Mouse (Mus musculus): ENCODE measurements around the gene Slc7a10. TPM values are rescaled to one million over a fixed set of nuclear protein-coding genes. Genes with fewer than 3 reads are reported as not detected.

The Slc7a10 gene
- 0.99 and 1.2 TPM in 2 replicates for polyA plus RNA-seq (2015; fragmentation: Nextera tagmentation; extraction: Ambion mirVana)

- ATAC-seq: peak; percentile 63
- H3K27ac ChIP-seq (ENCODE audit: low read length): no peak within 1 kb of the TSS
- peak within 1 kb of the TSS; percentile 49 for H3K9ac ChIP-seq (ENCODE audit: low read depth, low read length)
- WGBS: 3% methylated on average over 40 of the region's 43 CpGs
- H3K4me2 ChIP-seq (ENCODE audit: low read depth, low read length): peak within 1 kb of the TSS; percentile 82
- H3K27me3 ChIP-seq (replicated peaks; ENCODE audit: control insufficient read depth, insufficient read depth, low read length): peaks cover 35% of the 10 kb centered on the region
- peak within 1 kb of the TSS; percentile 40 for H3K4me3 ChIP-seq (ENCODE audit: low read length)
- no peaks in the 10 kb centered on the region for H3K36me3 ChIP-seq (ENCODE audit: control insufficient read depth, insufficient read depth, low read length)
- H3K4me1 ChIP-seq (ENCODE audit: control insufficient read depth, insufficient read depth, low read length): peaks cover 18% of the 10 kb centered on the region
- H3K9me3 ChIP-seq (ENCODE audit: control insufficient read depth, low read length): 0 out of 2 replicates have a peak, but pooled peaks cover 4% of the 10 kb centered on the region
These were observed at the start of gene Slc7a10 for GRCm38 (mm10) chr7:35185889-35186569. Slc7a10 (plus strand) TSS chr7:35186385.

GRCm38 (mm10) chr7:35137524-35137923, 48.7 kb upstream of the Slc7a10 start:
- Histone ChIP-seq H3K4me3 (ENCODE audit: low read length) (no peak overlapping the region), H3K4me2 (ENCODE audit: low read depth, low read length) (no peak overlapping the region), H3K27me3 (replicated peaks; ENCODE audit: control insufficient read depth, insufficient read depth, low read length) (no peaks in the 10 kb centered on the region), H3K9ac (ENCODE audit: low read depth, low read length) (no peak overlapping the region), H3K36me3 (ENCODE audit: control insufficient read depth, insufficient read depth, low read length) (no peaks in the 10 kb centered on the region), H3K27ac (ENCODE audit: low read length) (no peak overlapping the region), H3K4me1 (ENCODE audit: control insufficient read depth, insufficient read depth, low read length) (peaks cover 13% of the 10 kb centered on the region; the same call in 1 of the 2 replicates), H3K9me3 (ENCODE audit: control insufficient read depth, low read length) (no peaks in the 10 kb centered on the region)
- WGBS: 74% methylated on average over 1 of the region's 1 CpGs
- ATAC-seq: no peak

DNA sequence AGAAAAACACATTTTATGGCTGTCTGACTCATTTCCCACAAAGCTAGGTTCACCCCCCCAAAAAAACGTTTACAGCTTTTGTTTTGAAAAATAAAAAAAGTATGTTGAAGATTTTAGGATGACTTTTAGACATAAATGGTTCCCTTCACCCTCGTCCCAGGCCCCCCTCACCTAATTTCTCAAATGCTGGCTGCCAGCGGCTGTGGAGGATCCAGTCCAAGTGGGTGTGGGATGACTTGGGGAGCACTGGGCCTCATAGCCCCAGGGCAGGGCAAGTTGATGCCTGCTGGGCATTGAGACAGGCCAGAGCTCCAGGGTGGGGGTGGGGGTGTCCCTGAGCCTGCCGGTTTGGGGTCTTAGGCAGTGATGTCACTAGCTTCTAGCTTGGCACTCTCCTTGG, 47.7 kb upstream of the Slc7a10 start:
- WGBS: 65% methylated on average over 4 of the region's 4 CpGs
- ATAC-seq: no peak
- no peak overlapping the region for H3K27ac ChIP-seq (ENCODE audit: low read length)
- peaks cover 13% of the 10 kb centered on the region; the same call in 1 of the 2 replicates for H3K4me1 ChIP-seq (ENCODE audit: control insufficient read depth, insufficient read depth, low read length)
- H3K9me3 ChIP-seq (ENCODE audit: control insufficient read depth, low read length): no peaks in the 10 kb centered on the region
- H3K36me3 ChIP-seq (ENCODE audit: control insufficient read depth, insufficient read depth, low read length): no peaks in the 10 kb centered on the region
- H3K4me2 ChIP-seq (ENCODE audit: low read depth, low read length): no peak overlapping the region
- no peak overlapping the region for H3K9ac ChIP-seq (ENCODE audit: low read depth, low read length)
- H3K4me3 ChIP-seq (ENCODE audit: low read length): no peak overlapping the region
- H3K27me3 ChIP-seq (replicated peaks; ENCODE audit: control insufficient read depth, insufficient read depth, low read length): no peaks in the 10 kb centered on the region

DNA sequence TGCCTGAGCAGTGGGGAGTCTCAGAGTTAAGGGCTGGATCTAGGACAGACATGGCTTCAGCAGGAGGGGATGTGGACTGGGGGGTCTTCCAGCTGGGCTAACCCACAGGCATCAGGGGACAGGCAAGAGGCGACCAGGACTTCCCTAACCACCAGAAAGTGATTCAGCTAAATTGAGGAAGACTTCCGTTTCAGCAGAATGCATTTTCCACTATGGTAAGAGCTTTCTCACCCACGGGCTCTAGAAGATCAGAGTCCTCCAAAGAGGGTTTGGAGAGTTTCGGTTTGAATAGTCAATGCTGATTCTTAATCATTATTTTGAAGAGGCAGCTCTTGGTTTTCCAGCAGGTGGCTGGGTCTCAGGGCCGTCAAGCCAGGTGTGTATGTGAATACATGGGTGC, 46.3 kb upstream of the Slc7a10 start:
- ATAC-seq: no peak
- Histone ChIP-seq H3K4me2 (ENCODE audit: low read depth, low read length) (no peak overlapping the region), H3K36me3 (ENCODE audit: control insufficient read depth, insufficient read depth, low read length) (no peaks in the 10 kb centered on the region), H3K27ac (ENCODE audit: low read length) (no peak overlapping the region), H3K9me3 (ENCODE audit: control insufficient read depth, low read length) (no peaks in the 10 kb centered on the region), H3K4me1 (ENCODE audit: control insufficient read depth, insufficient read depth, low read length) (peaks cover 13% of the 10 kb centered on the region), H3K27me3 (replicated peaks; ENCODE audit: control insufficient read depth, insufficient read depth, low read length) (no peaks in the 10 kb centered on the region), H3K9ac (ENCODE audit: low read depth, low read length) (no peak overlapping the region), H3K4me3 (ENCODE audit: low read length) (no peak overlapping the region)
- 83% methylated on average over 5 of the region's 5 CpGs for WGBS

DNA sequence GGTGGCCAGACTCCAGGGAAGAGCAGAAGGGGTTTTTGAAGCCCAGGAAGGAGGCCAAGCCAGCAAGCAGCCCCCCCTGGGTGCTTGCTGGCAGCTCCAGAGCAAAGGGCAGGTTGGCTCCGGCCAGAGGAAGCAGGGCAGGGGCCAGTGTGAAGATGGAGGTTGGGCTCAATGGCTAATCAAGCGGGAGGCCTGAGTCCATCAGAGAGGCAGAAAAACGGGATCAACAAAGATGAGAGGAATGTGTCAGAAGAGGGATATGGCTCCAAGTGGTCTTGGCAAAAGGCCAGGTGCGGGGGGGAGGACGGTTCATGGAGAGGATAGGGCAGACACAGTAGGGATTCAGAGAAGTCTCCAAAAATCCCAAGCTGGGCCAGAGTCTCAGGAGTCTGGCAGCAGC, 44.7 kb upstream of the Slc7a10 start:
- Histone ChIP-seq H3K9ac (ENCODE audit: low read depth, low read length) (no peak overlapping the region), H3K4me3 (ENCODE audit: low read length) (no peak overlapping the region), H3K4me2 (ENCODE audit: low read depth, low read length) (no peak overlapping the region), H3K27ac (ENCODE audit: low read length) (no peak overlapping the region), H3K4me1 (ENCODE audit: control insufficient read depth, insufficient read depth, low read length) (peaks cover 14% of the 10 kb centered on the region), H3K36me3 (ENCODE audit: control insufficient read depth, insufficient read depth, low read length) (no peaks in the 10 kb centered on the region), H3K9me3 (ENCODE audit: control insufficient read depth, low read length) (no peaks in the 10 kb centered on the region), H3K27me3 (replicated peaks; ENCODE audit: control insufficient read depth, insufficient read depth, low read length) (no peaks in the 10 kb centered on the region)
- 0 out of 2 replicates have a peak, but pooled peaks have one; percentile 11 for ATAC-seq
- 44% methylated on average over 5 of the region's 5 CpGs for WGBS

DNA sequence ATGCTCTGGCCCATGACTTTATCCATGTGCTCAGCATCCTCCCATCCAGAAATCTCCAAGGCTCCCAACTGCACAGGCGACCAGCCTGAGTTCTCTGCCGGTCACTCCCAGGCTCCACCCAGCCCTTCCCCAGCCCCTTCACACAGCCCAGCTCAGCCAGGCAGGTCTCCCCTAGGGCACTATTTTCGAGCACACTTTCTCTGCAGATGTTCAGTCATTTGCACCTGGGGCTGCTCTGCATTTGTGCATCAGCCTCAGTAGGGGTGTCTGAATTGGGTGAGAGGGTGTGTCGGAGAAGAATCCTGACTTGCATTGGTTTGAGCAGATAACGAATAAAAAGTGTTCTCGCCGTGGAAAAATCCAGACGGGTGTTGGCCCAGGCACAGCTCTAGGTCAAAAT, 43.7 kb upstream of the Slc7a10 start:
- Histone ChIP-seq H3K36me3 (ENCODE audit: control insufficient read depth, insufficient read depth, low read length) (no peaks in the 10 kb centered on the region), H3K4me2 (ENCODE audit: low read depth, low read length) (no peak overlapping the region), H3K9ac (ENCODE audit: low read depth, low read length) (no peak overlapping the region), H3K9me3 (ENCODE audit: control insufficient read depth, low read length) (no peaks in the 10 kb centered on the region), H3K4me1 (ENCODE audit: control insufficient read depth, insufficient read depth, low read length) (peaks cover 14% of the 10 kb centered on the region), H3K27ac (ENCODE audit: low read length) (no peak overlapping the region), H3K27me3 (replicated peaks; ENCODE audit: control insufficient read depth, insufficient read depth, low read length) (no peaks in the 10 kb centered on the region), H3K4me3 (ENCODE audit: low read length) (no peak overlapping the region)
- ATAC-seq: no peak
- 75% methylated on average over 8 of the region's 8 CpGs for WGBS

GRCm38 (mm10) chr7:35143864-35144618, 42.1 kb upstream of the Slc7a10 start:
- no peaks in the 10 kb centered on the region for H3K9me3 ChIP-seq (ENCODE audit: control insufficient read depth, low read length)
- H3K4me1 ChIP-seq (ENCODE audit: control insufficient read depth, insufficient read depth, low read length): peaks cover 14% of the 10 kb centered on the region
- no peaks in the 10 kb centered on the region for H3K36me3 ChIP-seq (ENCODE audit: control insufficient read depth, insufficient read depth, low read length)
- WGBS: 49% methylated on average over 6 of the region's 6 CpGs
- H3K4me3 ChIP-seq (ENCODE audit: low read length): no peak overlapping the region
- peak; percentile 51 for ATAC-seq
- H3K4me2 ChIP-seq (ENCODE audit: low read depth, low read length): no peak overlapping the region
- no peak overlapping the region for H3K9ac ChIP-seq (ENCODE audit: low read depth, low read length)
- H3K27ac ChIP-seq (ENCODE audit: low read length): no peak overlapping the region
- no peaks in the 10 kb centered on the region for H3K27me3 ChIP-seq (replicated peaks; ENCODE audit: control insufficient read depth, insufficient read depth, low read length)

DNA sequence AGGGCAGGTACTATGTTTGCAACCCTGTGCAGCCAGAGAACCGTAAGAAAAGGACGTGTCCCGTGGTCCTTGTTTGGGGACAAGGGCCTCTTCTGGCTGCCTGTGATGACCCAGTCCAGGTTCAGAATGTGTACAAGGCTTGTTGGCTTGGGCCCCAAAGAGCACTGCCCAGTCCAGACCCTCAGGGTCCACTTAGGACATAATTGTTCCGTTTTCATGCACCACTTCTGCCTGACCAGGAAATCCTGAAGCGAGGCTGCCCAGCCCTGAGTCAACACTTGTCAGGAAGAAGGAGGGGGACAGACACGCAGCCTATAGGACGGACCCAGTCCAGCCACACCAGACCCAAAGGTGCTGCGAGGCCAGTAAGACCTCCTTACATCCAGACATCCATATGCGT, 41.1 kb upstream of the Slc7a10 start:
- Histone ChIP-seq H3K27me3 (replicated peaks; ENCODE audit: control insufficient read depth, insufficient read depth, low read length) (no peaks in the 10 kb centered on the region), H3K36me3 (ENCODE audit: control insufficient read depth, insufficient read depth, low read length) (no peaks in the 10 kb centered on the region), H3K9me3 (ENCODE audit: control insufficient read depth, low read length) (no peaks in the 10 kb centered on the region), H3K9ac (ENCODE audit: low read depth, low read length) (no peak overlapping the region), H3K4me2 (ENCODE audit: low read depth, low read length) (no peak overlapping the region), H3K4me3 (ENCODE audit: low read length) (no peak overlapping the region), H3K4me1 (ENCODE audit: control insufficient read depth, insufficient read depth, low read length) (peaks cover 23% of the 10 kb centered on the region), H3K27ac (ENCODE audit: low read length) (no peak overlapping the region)
- ATAC-seq: no peak
- WGBS: 53% methylated on average over 9 of the region's 9 CpGs

GRCm38 (mm10) chr7:35146269-35146668, 39.9 kb upstream of the Slc7a10 start:
- Histone ChIP-seq H3K4me3 (ENCODE audit: low read length) (no peak overlapping the region), H3K9me3 (ENCODE audit: control insufficient read depth, low read length) (no peaks in the 10 kb centered on the region), H3K27ac (ENCODE audit: low read length) (no peak overlapping the region), H3K4me2 (ENCODE audit: low read depth, low read length) (no peak overlapping the region), H3K27me3 (replicated peaks; ENCODE audit: control insufficient read depth, insufficient read depth, low read length) (no peaks in the 10 kb centered on the region), H3K4me1 (ENCODE audit: control insufficient read depth, insufficient read depth, low read length) (peaks cover 22% of the 10 kb centered on the region), H3K9ac (ENCODE audit: low read depth, low read length) (peak overlapping the region; percentile 39), H3K36me3 (ENCODE audit: control insufficient read depth, insufficient read depth, low read length) (no peaks in the 10 kb centered on the region)
- 79% methylated on average over 10 of the region's 10 CpGs for WGBS
- peak; percentile 30; the same call in 1 of the 2 replicates for ATAC-seq
